Mouse (Mus musculus) lung, adult 18-20 months (tissue): ENCODE results near the gene Fgfr2.
A peak's percentile ranks its signal among the peaks of the same experiment; 100 is the strongest.

Experiments
- DNase-seq, 2 experiments: peaks; one replicate each; pipeline ENCODE4 v3.0.0; 2022; ENCODE audit warnings: mixed read lengths in 2 of 2

The Fgfr2 gene

DNA sequence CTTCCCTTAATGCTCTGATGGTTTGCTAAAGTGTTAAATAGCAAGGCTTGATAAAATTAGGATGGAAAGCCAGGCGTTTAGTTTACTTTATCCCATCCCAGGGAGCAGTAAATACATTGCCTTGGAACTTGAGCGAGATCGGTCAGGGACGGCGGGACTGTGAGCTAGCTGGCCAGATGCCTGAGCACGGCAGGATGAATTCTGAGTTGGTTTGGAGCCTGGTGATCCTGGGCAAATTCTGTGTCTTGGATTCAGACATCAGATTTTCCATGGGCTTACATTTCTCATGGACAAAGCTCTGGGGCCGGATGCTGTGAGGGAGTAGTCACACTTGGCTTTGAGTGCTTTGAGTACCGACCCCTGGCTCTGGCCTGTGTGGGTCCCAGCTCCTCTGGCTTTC lies 2182.4 kb downstream of the Fgfr2 start:
- DNase-seq = no peak

- no peak for DNase-seq
These were observed 2184.3 kb downstream of the Fgfr2 start for GRCm38 (mm10) chr7:130938896-130939295.

DNA sequence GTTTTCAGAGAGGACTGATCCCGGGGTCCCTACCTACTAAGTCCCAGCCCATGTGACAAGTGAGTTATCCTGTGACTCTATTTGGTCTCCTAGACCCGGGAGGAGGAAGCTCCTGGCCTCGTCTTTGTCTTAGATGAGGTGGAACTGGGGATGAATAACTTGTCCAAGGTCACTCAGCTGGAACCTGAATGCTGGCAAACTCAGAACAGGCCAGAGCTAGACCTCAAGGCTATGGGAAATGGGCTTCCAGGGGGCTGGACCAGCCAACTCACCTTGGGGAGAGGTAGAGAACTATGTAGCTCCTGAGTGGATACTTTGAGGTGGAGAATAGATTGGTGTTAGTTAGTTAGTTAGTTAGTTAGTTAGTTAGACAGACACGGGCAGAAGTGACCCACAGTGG lies 2185.1 kb downstream of the Fgfr2 start:
- DNase-seq = no peak

DNA sequence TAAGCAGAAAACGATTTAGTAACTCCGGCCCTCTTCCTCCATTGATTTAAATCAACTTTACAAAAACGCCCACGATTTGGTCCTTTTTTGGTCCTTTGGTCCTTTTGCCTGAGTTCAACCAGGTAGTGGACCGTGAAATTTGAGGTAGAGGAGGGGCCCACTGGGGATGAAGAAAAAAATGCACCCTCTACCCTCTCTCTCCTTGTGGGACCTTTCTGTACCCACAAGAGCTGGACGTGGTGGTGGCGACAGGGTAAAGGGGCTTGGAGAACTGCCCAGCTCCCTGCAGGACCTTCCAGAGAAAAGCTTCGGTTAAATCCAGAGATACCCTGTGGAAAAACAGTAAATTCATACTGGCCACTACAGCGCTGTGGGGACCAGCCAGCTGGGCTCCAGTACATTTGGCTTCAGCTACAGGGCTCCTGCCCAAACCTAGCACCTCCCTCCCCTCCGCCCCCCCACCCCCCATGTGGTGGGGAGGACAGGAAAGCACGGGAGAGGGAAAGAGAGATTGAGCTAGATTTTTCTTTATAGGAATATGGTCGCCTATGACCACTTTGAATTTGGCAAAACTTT lies 2185.8 kb downstream of the Fgfr2 start:
- no peak for DNase-seq

DNA sequence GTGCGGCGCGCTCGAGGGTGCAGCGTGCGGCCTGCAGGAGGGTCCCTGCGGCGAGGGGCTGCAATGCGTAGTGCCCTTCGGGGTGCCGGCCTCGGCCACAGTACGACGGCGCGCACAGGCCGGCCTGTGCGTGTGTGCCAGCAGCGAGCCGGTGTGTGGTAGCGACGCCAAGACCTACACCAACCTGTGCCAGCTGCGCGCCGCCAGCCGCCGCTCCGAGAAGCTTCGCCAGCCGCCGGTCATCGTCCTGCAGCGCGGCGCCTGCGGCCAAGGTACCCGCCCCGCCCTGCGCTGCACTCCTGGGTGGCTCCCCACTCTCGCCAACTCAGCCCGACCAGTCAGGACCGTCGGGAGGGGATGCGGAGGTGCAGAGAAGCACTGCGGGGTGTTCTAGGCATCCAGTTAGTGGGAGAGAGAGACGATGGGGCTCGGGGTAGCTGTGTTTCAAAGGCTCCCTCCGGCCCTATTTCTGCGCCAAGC lies 2186.6 kb downstream of the Fgfr2 start:
- peak; percentile 38 to 55 for DNase-seq

DNA sequence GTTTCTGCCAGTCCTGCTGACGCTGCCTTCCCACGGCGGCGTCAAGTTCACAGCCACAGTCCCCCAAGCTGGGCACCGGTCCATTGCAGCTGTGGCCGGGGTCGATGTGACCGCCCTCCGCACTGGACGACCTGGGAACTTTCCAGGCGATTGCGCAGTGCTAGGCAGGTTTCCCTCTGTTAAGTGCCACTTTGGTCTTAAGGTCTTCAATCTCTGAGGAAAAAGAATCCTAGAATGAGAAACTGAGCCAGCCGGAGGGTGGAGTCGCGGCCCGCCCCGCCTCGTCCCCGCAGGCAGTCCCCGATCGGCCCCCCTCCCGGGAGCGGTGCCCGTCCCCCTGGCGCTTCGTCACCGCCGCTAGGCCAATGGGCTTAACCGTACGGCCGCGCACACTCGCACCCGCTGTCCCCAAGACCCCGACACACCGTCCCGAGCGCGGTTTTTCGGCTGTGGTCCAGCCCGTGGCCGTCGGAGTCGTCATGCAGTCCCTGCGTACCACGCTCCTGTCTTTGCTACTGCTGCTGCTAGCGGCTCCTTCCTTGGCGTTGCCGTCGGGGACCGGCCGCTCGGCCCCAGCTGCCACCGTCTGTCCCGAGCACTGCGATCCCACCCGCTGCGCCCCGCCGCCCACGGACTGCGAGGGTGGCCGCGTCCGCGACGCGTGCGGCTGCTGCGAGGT lies 2187.2 kb downstream of the Fgfr2 start, which contains the start of gene Htra1:
Gene Htra1, plus strand, starts transcription at position 319 of the 679 bp plus-strand sequence.
- DNase-seq = peak; percentile 75 to 80

GRCm38 (mm10) chr7:130935421-130935792 lies 2187.7 kb downstream of the Fgfr2 start:
- peak in 1 of 2 experiments; percentile 51 for DNase-seq

DNA sequence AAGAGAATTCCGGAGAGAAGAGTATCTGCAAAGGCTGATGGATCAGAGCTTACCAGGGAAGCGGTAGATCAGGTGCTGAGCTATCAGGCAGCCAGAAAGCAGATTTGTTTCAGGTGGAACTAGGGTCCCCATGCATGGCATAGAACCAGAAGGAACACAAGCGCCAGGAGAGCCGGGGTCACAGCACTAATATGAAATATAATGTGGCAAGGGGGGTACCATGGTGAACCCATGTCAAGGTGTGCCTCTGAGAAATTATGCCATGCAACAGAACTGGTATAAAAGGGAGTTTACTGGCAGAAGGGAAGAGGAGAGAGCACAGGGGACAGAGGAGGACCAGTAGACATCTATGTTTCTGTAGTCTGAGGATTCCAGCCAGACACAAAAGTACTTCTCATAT lies 2188.5 kb downstream of the Fgfr2 start:
- no peak for DNase-seq

GRCm38 (mm10) chr7:130932921-130933320 lies 2190.2 kb downstream of the Fgfr2 start:
- DNase-seq = no peak

DNA sequence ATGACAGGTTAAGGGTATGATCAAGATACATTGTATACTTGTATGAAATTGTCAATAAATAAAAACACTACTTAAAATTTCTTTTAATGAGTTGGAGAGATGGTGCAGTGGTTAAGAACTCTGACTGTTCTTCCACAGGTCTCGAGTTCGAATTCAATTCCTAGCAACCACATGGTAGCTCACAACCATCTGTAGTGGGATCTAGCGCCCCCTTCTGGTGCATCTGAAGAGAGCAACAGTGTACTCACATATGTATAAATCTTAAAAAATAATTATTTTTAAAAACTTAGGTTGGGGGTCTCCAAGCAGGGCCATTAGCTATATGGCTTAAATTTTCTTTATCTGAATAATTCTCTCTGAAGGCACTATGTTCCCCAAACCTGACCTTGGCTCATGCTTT lies 2192.7 kb downstream of the Fgfr2 start:
- DNase-seq = no peak

DNA sequence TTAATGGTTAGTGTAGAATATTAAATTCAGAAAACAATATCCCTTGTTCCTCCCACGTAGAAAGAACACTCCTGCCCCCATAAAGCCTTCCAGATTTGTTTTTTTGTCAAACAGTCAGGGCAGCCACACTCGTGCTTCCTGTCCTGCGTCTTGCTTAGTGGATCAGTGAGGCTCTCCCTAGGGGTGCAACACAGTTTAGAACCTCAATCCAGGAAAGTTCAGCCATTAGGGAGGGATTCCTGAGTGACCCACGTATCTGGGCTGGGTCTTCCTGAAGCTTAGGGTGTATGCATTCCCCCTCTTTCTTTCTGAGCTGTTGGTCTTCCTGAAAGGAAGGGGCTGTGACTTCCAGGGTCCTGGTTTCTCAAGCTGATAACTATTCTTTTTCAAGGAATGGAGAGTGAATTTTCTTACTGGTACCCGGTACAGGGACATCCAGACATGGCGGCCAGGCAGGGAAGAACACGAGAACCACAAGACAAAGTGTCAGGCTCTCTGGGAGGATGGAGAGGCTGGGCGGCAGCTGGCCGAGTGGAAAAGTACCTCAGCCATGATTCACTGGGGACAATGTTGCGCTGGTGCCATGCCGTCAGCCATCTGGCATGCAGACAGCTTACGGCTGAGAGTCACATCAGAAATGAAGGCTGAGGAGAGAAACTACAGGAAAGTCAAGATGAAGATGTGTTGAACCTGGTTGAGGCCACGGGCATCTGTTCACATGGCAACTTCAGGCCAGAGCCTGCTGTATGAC lies 2200.0 kb downstream of the Fgfr2 start:
- no peak for DNase-seq

GRCm38 (mm10) chr7:130918260-130918659 lies 2204.9 kb downstream of the Fgfr2 start:
- DNase-seq = no peak

DNA sequence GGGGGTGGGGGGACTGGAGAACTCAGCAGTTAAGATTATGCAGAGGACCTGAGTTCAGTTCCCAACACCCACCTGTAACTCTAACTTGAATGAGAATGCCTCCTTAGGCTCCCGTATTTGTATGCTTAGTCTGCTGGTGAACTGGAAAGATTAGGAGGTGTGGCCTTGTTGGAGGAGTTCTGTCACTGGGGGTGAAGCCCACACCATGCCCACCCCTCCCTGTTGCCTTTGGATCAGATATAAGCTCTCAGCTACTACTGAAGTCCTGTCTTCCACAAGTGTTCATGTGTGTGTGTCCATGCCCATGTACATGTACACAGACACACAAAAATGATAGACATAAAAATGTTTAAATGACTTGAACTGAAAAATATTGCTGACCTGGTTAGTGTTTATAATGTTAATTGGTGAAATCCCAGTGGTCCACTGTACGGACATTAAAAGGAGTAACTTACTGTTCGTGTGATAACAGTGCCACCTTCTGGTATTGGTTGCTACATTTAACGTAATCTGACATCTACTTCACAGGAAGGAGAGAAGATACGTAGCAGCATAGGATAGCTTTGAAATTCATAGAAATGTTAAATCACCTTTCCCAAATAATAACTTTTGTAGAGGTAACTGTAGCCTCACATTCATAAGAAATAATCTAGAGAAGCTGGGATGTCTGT lies 2208.3 kb downstream of the Fgfr2 start:
- DNase-seq = peak in 1 of 2 experiments; percentile 40

DNA sequence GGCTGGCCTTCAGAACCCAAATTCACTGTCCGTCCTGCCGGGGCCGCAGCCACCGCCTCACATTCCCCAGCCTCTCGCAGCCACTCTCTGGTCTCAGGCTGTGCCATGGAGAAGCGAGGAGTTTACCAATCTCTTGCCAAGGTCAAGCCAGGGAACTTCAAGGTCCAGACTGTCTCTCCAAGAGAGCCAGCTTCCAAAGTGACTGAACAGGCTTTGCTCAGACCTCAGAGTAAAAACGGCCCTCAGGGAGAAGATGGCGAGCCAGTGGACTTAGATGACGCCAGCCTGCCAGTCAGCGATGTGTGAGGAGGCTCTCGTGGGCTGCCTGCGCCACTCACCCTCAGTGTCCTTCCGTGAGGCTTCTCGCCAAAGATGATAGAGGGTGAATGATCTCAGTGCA lies 2212.3 kb downstream of the Fgfr2 start:
- no peak for DNase-seq

GRCm38 (mm10) chr7:130904571-130905365 lies 2218.4 kb downstream of the Fgfr2 start:
- no peak for DNase-seq

GRCm38 (mm10) chr7:130903505-130904074 lies 2219.6 kb downstream of the Fgfr2 start:
- peak; percentile 15 for DNase-seq

DNA sequence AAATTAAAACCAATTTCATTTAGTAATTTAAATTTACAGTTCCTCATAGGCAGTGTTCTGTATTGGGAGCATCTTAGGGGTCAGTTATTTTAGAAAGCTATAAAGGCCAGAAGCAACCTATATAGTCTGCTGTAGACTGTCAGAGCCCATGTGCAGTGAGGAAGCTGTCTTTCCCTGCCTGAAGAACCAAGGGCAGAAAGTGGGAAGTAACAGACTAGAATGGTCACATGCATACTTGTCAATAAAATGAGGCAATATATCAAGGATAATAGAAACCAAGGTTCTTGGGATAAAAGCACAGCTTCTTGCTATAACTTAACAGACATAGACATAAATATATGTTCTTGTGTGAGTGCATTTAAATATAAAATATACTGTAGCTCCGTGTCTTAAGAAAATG lies 2220.2 kb downstream of the Fgfr2 start:
- no peak for DNase-seq

GRCm38 (mm10) chr7:130900233-130900848 lies 2222.8 kb downstream of the Fgfr2 start:
- no peak for DNase-seq

GRCm38 (mm10) chr7:130898373-130898772 lies 2224.8 kb downstream of the Fgfr2 start:
- DNase-seq = no peak

DNA sequence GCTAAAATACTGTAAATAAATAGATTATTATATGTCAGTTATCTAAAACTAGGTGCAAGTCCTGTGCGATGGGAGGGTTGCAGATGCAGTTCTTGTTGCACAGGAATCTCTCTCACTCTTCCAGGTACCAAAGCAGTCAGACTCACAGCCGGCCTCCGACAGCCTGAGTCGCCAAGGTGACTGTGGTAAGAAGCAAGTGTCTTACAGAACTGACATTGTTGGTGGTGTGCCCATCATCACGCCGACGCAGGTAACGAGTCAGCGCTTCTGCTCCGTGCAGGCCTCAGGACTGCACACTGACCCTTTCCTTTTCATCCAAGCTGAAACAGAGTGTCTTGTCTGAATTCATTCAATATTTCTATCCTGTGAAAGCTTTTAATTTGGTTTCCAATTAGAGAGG lies 2225.9 kb downstream of the Fgfr2 start:
- DNase-seq = no peak

DNA sequence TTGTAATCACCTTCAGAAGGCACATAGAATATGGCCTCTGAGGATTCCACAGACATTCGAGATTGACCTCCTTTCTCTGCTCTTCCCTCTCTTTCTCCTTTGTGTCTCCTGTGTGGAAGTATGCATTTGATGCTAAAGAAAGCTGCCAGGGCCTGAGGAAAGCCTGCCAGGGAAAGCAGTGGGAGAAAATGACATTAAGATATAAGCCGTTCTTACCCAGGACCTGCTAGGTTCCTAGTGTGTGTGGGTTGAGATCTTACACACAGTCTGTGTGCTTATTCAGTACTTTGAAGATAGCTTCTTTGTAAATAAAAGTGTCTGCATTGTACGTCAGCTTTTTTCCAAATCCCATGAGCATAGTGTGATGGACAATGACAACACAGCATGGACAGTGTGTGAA lies 2227.1 kb downstream of the Fgfr2 start:
- DNase-seq = no peak

DNA sequence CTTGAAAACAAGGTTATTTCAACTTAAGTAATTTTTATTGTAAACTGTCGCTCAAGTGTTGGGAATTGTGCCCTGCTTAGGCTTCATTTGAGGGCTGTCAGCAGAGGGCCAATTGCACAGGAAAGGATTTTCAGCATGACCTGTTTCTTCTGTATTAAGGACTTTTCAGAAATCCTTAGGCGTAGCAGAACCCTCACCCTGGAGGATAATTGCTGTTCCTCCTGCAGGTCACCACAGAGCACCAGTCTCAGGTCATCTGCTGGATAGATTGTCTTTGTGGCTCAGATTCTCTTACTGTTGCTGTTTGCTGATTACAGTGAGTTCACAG lies 2227.6 kb downstream of the Fgfr2 start:
- DNase-seq = no peak
